Mouse (Mus musculus): ENCODE measurements around the gene Pde11a. TPM values are rescaled to one million over a fixed set of nuclear protein-coding genes. Genes with fewer than 3 reads are reported as not detected.

Pde11a gene
- polyA plus RNA-seq, 1 experiment from 2014 or later, result 1.5 TPM

GRCm38 (mm10) chr2:75963211-75963840 is 375.2 kb downstream of the Pde11a start:
- WGBS, result 80% methylated on average over 10 of the region's 10 CpGs
- no peaks in the 10 kb centered on the region for H3K36me3 ChIP-seq (ENCODE audit: insufficient read depth, low read length)
- no peak for ATAC-seq (ENCODE audit: low FRiP score, low TSS enrichment)
- no peak overlapping the region for H3K4me3 ChIP-seq (ENCODE audit: low read length)
- H3K4me1 ChIP-seq (ENCODE audit: insufficient read depth, low read length), result peaks cover 35% of the 10 kb centered on the region
- H3K9ac ChIP-seq (replicated peaks; ENCODE audit: low read length), result no peak overlapping the region
- no peak overlapping the region for H3K27ac ChIP-seq (ENCODE audit: low read length)
- H3K27me3 ChIP-seq (ENCODE audit: insufficient read depth, low read length), result no peaks in the 10 kb centered on the region
- H3K9me3 ChIP-seq (ENCODE audit: low read length), result no peaks in the 10 kb centered on the region
- no peak overlapping the region for H3K4me2 ChIP-seq (replicated peaks; ENCODE audit: low read depth, low read length)

GRCm38 (mm10) chr2:75960366-75961330 is 377.9 kb downstream of the Pde11a start:
- peak overlapping the region; percentile 17; the same call in 1 of the 2 replicates for H3K27ac ChIP-seq (ENCODE audit: low read length)
- H3K4me3 ChIP-seq (ENCODE audit: low read length), result no peak overlapping the region
- 43% methylated on average over 15 of the region's 15 CpGs for WGBS
- ATAC-seq (ENCODE audit: low FRiP score, low TSS enrichment), result peak; percentile 41; the same call in 1 of the 2 replicates
- H3K9ac ChIP-seq (replicated peaks; ENCODE audit: low read length), result no peak overlapping the region
- peaks cover 35% of the 10 kb centered on the region for H3K4me1 ChIP-seq (ENCODE audit: insufficient read depth, low read length)
- H3K27me3 ChIP-seq (ENCODE audit: insufficient read depth, low read length), result no peaks in the 10 kb centered on the region
- H3K36me3 ChIP-seq (ENCODE audit: insufficient read depth, low read length), result no peaks in the 10 kb centered on the region
- no peaks in the 10 kb centered on the region for H3K9me3 ChIP-seq (ENCODE audit: low read length)
- H3K4me2 ChIP-seq (replicated peaks; ENCODE audit: low read depth, low read length), result 0 out of 2 replicates have a peak overlapping the region, but pooled peaks have one; percentile 17

- Histone ChIP-seq H3K4me2 (replicated peaks; ENCODE audit: low read depth, low read length) (peak overlapping the region; percentile 17), H3K9me3 (ENCODE audit: low read length) (no peaks in the 10 kb centered on the region), H3K36me3 (ENCODE audit: insufficient read depth, low read length) (no peaks in the 10 kb centered on the region), H3K4me1 (ENCODE audit: insufficient read depth, low read length) (peaks cover 34% of the 10 kb centered on the region), H3K27ac (ENCODE audit: low read length) (peak overlapping the region; percentile 17; the same call in 1 of the 2 replicates), H3K27me3 (ENCODE audit: insufficient read depth, low read length) (no peaks in the 10 kb centered on the region), H3K9ac (replicated peaks; ENCODE audit: low read length) (peak overlapping the region; percentile 5; the same call in 1 of the 2 replicates), H3K4me3 (ENCODE audit: low read length) (no peak overlapping the region)
- 20% methylated on average over 15 of the region's 15 CpGs for WGBS
- ATAC-seq (ENCODE audit: low FRiP score, low TSS enrichment), result no peak
Observed at GRCm38 (mm10) chr2:75959850-75960365, 378.7 kb downstream of the Pde11a start.

GRCm38 (mm10) chr2:75959183-75959849 is 379.3 kb downstream of the Pde11a start:
- Histone ChIP-seq H3K4me2 (replicated peaks; ENCODE audit: low read depth, low read length) (peak overlapping the region; percentile 17), H3K4me3 (ENCODE audit: low read length) (no peak overlapping the region), H3K27me3 (ENCODE audit: insufficient read depth, low read length) (no peaks in the 10 kb centered on the region), H3K4me1 (ENCODE audit: insufficient read depth, low read length) (peaks cover 28% of the 10 kb centered on the region), H3K27ac (ENCODE audit: low read length) (no peak overlapping the region), H3K9ac (replicated peaks; ENCODE audit: low read length) (peak overlapping the region; percentile 5; the same call in 1 of the 2 replicates), H3K9me3 (ENCODE audit: low read length) (no peaks in the 10 kb centered on the region), H3K36me3 (ENCODE audit: insufficient read depth, low read length) (no peaks in the 10 kb centered on the region)
- ATAC-seq (ENCODE audit: low FRiP score, low TSS enrichment), result no peak
- WGBS, result 36% methylated on average over 18 of the region's 18 CpGs

- no peaks in the 10 kb centered on the region for H3K9me3 ChIP-seq (ENCODE audit: low read length)
- H3K27ac ChIP-seq (ENCODE audit: low read length), result no peak overlapping the region
- no peak overlapping the region for H3K4me2 ChIP-seq (replicated peaks; ENCODE audit: low read depth, low read length)
- H3K4me1 ChIP-seq (ENCODE audit: insufficient read depth, low read length), result peaks cover 17% of the 10 kb centered on the region
- 52% methylated on average over 14 of the region's 14 CpGs for WGBS
- ATAC-seq (ENCODE audit: low FRiP score, low TSS enrichment), result no peak
- H3K36me3 ChIP-seq (ENCODE audit: insufficient read depth, low read length), result no peaks in the 10 kb centered on the region
- H3K9ac ChIP-seq (replicated peaks; ENCODE audit: low read length), result no peak overlapping the region
- no peaks in the 10 kb centered on the region for H3K27me3 ChIP-seq (ENCODE audit: insufficient read depth, low read length)
- H3K4me3 ChIP-seq (ENCODE audit: low read length), result no peak overlapping the region
Observed at GRCm38 (mm10) chr2:75955709-75956108, 382.9 kb downstream of the Pde11a start.

GRCm38 (mm10) chr2:75953320-75953719 is 385.3 kb downstream of the Pde11a start:
- 88% methylated on average over 5 of the region's 5 CpGs for WGBS
- Histone ChIP-seq H3K36me3 (ENCODE audit: insufficient read depth, low read length) (no peaks in the 10 kb centered on the region), H3K4me2 (replicated peaks; ENCODE audit: low read depth, low read length) (no peak overlapping the region), H3K4me1 (ENCODE audit: insufficient read depth, low read length) (no peaks in the 10 kb centered on the region), H3K27me3 (ENCODE audit: insufficient read depth, low read length) (no peaks in the 10 kb centered on the region), H3K9me3 (ENCODE audit: low read length) (no peaks in the 10 kb centered on the region), H3K27ac (ENCODE audit: low read length) (no peak overlapping the region), H3K9ac (replicated peaks; ENCODE audit: low read length) (no peak overlapping the region), H3K4me3 (ENCODE audit: low read length) (no peak overlapping the region)
- ATAC-seq (ENCODE audit: low FRiP score, low TSS enrichment), result no peak

- no peaks in the 10 kb centered on the region for H3K36me3 ChIP-seq (ENCODE audit: insufficient read depth, low read length)
- H3K4me2 ChIP-seq (replicated peaks; ENCODE audit: low read depth, low read length), result no peak overlapping the region
- H3K4me3 ChIP-seq (ENCODE audit: low read length), result no peak overlapping the region
- ATAC-seq (ENCODE audit: low FRiP score, low TSS enrichment), result no peak
- WGBS, result 71% methylated on average over 8 of the region's 8 CpGs
- no peaks in the 10 kb centered on the region for H3K4me1 ChIP-seq (ENCODE audit: insufficient read depth, low read length)
- H3K27me3 ChIP-seq (ENCODE audit: insufficient read depth, low read length), result no peaks in the 10 kb centered on the region
- H3K27ac ChIP-seq (ENCODE audit: low read length), result no peak overlapping the region
- no peaks in the 10 kb centered on the region for H3K9me3 ChIP-seq (ENCODE audit: low read length)
- H3K9ac ChIP-seq (replicated peaks; ENCODE audit: low read length), result no peak overlapping the region
Observed at GRCm38 (mm10) chr2:75950685-75951084, 387.9 kb downstream of the Pde11a start.

Small RNAs within 50 kb of the gene (microRNA-seq; reads per million reads assigned to microRNA genes)
- gene Gm44337, result not detected

Other genes with a start within 250 kb of the Pde11a start
- not detected in 2 replicates for gene Cyct, start 21.7 kb upstream of the Pde11a start, polyA plus RNA-seq (2015; fragmentation: Nextera tagmentation; extraction: Ambion mirVana)
- gene Rbm45, start 31.2 kb upstream of the Pde11a start, polyA plus RNA-seq (2015; fragmentation: Nextera tagmentation; extraction: Ambion mirVana), result 14.5 and 16.9 TPM in 2 replicates
- 17.8 and 18.4 TPM in 2 replicates for gene Osbpl6, start 67.7 kb upstream of the Pde11a start, polyA plus RNA-seq (2015; fragmentation: Nextera tagmentation; extraction: Ambion mirVana)

Data from kidney, embryonic 16.5 days (tissue).